Mouse (Mus musculus): ENCODE results near the gene March9.
A peak's percentile ranks its signal among the peaks of the same experiment; 100 is the strongest.
"Not testable (repeated sequence)": the region's sequence is repeated elsewhere in the genome, so short reads cannot be mapped to it uniquely, and the experiment has no call there.

March9 gene

DNA sequence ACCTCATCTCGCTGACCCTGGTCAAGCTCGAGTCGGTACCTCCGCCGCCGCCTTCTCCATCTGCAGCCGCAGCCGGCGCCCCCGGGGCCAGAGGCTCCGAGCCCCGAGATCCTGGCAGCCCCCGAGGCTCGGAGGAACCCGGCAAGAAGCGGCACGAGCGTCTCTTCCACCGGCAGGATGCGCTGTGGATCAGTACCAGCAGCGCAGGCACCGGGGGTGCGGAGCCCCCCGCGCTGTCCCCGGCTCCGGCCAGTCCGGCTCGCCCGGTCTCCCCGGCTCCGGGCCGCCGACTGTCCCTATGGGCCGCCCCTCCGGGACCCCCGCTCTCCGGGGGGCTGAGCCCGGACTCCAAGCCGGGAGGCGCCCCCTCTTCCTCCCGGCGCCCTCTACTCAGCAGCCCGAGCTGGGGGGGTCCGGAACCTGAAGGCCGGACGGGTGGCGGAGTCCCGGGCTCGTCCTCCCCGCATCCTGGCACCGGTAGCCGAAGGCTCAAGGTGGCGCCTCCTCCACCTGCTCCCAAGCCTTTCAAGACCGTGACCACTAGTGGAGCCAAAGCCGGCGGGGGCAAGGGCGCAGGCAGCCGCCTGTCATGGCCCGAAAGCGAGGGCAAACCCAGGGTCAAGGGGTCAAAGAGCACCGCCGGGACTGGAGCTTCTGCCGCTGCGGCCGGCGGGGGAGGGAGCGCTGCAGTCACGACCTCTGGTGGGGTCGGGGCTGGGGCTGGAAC is 19.8 kb upstream of the March9 start:
- peak; percentile 73 to 77 for DNase-seq (ENCODE audit: low spot score in 2 of 2)

GRCm38 (mm10) chr10:127078677-127079575 is 18.9 kb upstream of the March9 start:
- peak; percentile 84 to 85 for DNase-seq (ENCODE audit: low spot score in 2 of 2)

GRCm38 (mm10) chr10:127078001-127078676 is 18.2 kb upstream of the March9 start:
- peak; percentile 80 to 89 for DNase-seq (ENCODE audit: low spot score in 2 of 2)

DNA sequence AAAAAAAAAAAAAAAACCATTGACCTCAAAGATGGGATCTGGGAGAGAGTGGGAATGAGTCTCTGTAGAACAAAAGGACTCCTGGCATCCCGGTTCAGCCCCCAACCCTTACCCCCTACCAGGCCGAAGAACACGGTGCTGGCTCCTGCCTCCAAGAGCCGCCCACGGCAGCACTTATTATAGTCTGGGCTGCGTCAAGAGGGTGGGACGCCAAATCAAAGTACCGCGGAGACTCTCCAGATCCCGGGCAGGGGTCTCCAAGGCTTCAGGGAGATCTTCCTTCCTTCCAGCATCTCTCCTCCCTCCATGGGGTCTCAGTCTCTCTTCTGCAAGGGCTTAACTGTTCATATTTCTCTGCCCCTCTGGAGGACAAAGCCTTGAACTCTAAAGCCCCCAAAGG is 17.5 kb upstream of the March9 start:
- DNase-seq (ENCODE audit: low spot score in 2 of 2) = peak; percentile 71 to 77

- DNase-seq (ENCODE audit: low spot score in 2 of 2) = peak; percentile 51 to 73
These were observed 16.1 kb upstream of the March9 start for GRCm38 (mm10) chr10:127076082-127076481.

DNA sequence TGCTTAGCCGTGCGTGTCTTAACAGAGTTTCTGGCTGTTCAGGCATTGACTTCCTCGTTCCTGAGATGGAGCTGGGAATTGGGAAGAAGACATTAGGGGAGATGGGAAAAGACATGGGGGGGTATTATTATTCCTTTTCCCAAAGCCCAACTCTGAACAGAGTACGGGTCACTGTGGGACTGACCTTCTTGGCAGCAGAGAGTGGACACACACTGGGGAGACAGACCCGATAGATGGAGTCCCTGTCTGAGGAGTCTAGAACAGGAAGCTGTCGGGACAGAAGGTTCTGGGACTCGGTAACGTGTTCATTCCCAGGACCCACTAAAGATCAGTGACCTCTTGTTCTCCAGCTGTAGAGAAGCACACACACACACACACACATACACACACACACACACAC is 15.7 kb upstream of the March9 start:
- no peak for DNase-seq (ENCODE audit: low spot score in 2 of 2)

GRCm38 (mm10) chr10:127075080-127075479 is 15.1 kb upstream of the March9 start, which contains the start of gene Agap2:
Gene Agap2 (plus strand): TSS chr10:127075284.
- DNase-seq (ENCODE audit: low spot score in 2 of 2) = peak in 1 of 2 experiments; percentile 28

DNA sequence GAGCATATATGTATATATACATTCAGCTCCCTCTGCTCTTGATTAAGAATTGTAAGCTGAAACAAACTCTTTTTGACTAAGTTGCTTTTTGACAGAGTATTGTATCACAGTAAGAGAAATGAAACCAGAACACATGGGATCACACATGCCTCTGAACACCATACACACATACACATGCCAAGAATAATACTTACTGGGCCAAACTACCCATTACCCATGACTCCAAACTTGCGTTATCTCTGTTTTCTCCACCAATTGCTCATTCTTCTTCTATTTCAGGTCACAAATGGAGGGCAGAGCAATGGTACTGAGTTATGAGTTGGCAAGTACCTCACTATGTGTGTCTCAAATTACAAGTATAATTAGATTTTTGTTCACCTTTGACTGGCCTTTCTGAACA is 14.0 kb upstream of the March9 start:
- no peak for DNase-seq (ENCODE audit: low spot score in 2 of 2)

- not testable (repeated sequence) for DNase-seq (ENCODE audit: low spot score in 2 of 2)
These were observed 13.0 kb upstream of the March9 start for GRCm38 (mm10) chr10:127072969-127073368.

- not testable (repeated sequence) for DNase-seq (ENCODE audit: low spot score in 2 of 2)
These were observed 12.3 kb upstream of the March9 start for GRCm38 (mm10) chr10:127072270-127072669.

DNA sequence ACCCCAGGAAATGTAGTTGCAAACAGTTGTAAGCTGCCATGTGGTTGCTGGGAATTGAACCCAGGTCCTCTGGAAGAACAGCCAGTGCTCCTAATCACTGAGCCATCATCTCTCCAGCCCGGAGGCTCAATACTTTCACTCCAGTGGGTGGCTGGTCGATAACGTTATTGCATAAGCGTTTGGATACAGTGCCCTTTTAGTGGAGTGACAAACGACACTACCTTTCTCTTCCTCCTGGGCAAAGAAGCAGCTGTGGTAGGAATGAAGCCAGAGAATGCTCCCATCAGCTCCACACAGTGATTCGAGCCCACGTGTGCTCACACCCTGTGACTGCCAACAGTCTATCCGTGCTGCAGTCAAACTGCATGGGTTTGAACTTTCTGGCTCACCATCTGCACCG is 11.2 kb upstream of the March9 start:
- no peak for DNase-seq (ENCODE audit: low spot score in 2 of 2)

GRCm38 (mm10) chr10:127070190-127071121 is 10.5 kb upstream of the March9 start, which contains the start of gene Tspan31:
Gene Tspan31 (minus strand): TSS chr10:127070264.
- peak; percentile 96 to 98 for DNase-seq (ENCODE audit: low spot score in 2 of 2)

DNA sequence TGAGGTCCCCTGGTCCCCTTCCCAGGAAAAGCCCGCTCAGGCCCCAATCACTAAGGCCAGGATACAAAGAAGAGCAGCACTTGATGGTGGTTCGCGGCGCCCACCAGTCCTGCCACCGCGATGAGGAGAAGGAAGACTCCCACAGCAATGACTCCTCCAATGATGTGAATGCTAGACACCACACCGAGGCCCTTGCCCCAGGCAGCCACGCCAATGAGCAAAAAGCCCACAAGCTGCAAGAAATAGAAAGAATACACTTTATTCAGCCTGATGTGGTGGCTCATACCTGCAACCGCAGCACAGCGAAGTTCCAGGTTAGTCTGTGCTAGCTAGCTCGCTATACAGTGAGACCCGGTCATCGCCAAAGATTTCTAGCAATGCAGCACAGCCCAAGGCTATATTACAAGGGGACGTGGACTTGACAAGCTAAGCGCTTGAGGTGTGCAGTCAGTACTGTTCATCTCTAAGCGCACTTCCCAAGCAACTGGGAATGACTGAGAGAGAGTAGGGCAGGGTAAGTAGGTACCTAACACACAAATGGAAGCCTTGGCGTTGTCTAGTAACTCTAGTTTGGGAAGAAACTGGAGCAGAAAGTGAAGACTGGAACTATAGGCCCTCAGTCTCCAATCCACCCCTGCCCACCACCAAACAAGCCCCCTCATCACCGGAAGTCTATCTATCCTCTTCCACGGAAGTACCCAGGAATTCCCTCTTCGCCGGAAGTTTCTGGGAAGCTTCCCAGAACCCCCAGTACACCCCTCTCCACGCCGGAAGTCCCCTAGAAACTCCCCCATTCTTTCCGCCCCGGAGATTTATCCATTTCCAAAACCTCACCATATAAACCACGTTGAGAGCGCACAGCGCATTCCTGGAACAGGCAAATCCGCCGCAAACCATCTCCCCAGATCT is 9.6 kb upstream of the March9 start:
- DNase-seq (ENCODE audit: low spot score in 2 of 2) = peak; percentile 40 to 76

GRCm38 (mm10) chr10:127068360-127069038 is 8.5 kb upstream of the March9 start:
- DNase-seq (ENCODE audit: low spot score in 2 of 2) = no peak

DNA sequence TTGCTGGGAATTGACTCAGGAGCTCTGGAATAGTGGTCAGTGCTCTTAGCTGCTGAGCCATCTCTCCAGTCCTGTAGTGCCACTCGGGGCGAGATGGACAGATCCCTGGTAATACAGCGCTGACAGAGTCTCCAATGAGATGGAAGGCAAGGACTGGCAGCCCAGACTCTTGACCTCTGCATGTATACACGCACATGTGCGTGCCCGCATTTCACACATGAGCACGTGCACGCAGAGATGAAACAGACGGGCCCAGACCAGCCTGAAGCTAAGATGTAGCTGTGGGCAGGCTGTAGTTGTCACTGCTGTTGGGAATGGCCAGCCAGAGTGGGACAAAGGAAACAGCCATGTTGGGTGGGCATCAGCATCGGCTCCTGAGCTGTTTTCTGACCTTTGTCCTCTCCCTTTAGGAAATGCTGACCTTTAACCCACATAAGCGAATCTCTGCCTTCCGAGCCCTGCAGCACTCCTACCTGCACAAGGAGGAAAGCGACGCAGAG is 6.6 kb upstream of the March9 start:
- peak in 1 of 2 experiments; percentile 42 for DNase-seq (ENCODE audit: low spot score in 2 of 2)

GRCm38 (mm10) chr10:127065981-127066380 is 6.0 kb upstream of the March9 start:
- peak in 1 of 2 experiments; percentile 56 for DNase-seq (ENCODE audit: low spot score in 2 of 2)

GRCm38 (mm10) chr10:127063913-127064870 is 4.2 kb upstream of the March9 start:
- no peak for DNase-seq (ENCODE audit: low spot score in 2 of 2)
